Mouse (Mus musculus): Measurements from ENCODE around the gene Ccdc103.

DNA sequence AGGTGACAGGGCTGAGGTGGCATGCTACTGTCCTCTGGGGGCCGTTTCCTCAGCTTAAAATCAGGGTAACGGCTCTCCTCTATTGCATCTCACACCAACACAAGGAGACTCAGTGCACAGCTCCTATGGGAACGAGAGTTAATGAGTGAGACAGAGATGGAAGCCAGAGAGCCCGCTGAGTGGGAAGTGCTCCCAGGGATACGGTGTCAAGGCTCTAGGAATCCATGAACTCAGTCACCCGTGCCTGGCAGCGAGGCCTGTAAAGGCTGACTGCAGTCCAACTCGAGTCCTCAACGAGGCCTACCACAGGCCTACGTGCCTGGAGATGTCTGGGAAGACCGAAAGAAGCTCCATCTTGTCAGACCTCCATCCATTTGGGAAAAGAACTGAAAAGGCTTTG, 22.1 kb upstream of the Ccdc103 start:
- TF ChIP-seq CTCF (IDR thresholded peaks at IDR 0.05) (no peak), POLR2A (IDR thresholded peaks at IDR 0.05; ENCODE audit: insufficient read depth, low read depth, low read length) (no peak)

Measured in heart, adult 2 months (tissue).